Mouse (Mus musculus) monocyte, adult 5-6 weeks (primary cell): ENCODE measurements around the gene Chek1. TPM values are rescaled to one million over a fixed set of nuclear protein-coding genes. Genes with fewer than 3 reads are reported as not detected.

Experiments
- ATAC-seq: fragments of 153-309, 156-312 bp; replicated peaks from 2 replicates; pipeline ENCODE4 v1.8.0; 2017; ENCODE audit warnings: mild to moderate bottlenecking; ENCODE audit not compliant: low TSS enrichment, insufficient number of reproducible peaks, severe bottlenecking, poor library complexity, low FRiP score
- total RNA-seq: library from RNA; stranded (forward); fragments of 200-1000, 200-491, 200-594 nt; gene quantifications from 3 replicates; pipeline ENCODE4 v1.2.3, GENCODE M21; 2017

The Chek1 gene
- total RNA-seq: 1.1 to 14.1 TPM (median 2.5 TPM) in 3 replicates

DNA sequence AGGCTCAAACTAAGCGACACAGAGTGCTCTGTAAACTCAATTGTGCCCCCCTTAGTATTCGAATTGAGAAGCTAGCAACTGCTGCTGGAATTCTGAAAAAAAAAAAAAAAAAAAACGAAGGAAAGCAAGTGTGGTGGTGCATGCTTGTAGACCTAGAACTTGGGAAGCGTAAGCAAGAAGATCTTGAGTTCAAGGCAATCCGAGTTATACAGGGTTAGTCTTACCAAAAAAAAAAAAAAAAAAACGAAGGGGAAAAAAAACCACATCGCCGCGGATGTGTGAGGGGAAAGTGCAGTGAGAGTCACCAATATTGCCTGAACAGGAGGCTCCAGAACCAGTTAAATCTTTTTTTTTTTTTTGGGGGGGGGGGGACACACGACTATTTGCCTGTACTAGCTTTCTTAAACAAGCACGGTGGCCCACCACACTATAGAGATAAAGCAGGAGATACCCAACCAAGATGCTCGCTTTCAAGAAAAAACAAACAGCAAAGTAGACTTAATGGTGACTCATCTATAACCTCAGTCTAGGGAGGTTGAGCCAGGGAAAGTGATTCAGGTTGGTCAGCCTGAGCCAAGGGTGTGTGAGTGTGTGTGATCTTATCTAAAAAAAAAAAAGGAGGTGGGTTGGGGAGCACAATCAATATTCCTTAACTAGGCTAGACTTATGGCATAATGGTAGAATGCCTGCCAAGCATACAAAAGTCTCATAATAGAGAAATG, at the start of gene Chek1:
Chek1 (minus strand) TSS at position 32 of the 722 bp plus-strand sequence.
- no peak for ATAC-seq

DNA sequence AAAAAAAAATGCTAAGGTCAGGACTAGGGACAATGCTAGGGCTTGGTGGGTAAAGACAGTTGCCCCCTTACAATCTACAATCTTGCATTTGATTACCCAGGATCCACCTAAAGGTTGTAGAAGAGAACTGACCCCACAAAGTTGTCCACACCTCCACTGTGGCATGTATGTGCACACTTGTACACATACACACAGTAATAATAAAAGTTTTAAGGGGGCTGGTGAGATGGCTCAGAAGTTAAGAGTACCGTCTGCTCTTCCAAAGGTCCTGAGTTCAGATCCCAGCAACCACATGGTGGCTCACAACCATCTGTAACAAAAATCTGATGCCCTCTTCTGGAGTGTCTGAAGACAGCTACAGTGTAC, 42.2 kb upstream of the Chek1 start:
- no peak for ATAC-seq

DNA sequence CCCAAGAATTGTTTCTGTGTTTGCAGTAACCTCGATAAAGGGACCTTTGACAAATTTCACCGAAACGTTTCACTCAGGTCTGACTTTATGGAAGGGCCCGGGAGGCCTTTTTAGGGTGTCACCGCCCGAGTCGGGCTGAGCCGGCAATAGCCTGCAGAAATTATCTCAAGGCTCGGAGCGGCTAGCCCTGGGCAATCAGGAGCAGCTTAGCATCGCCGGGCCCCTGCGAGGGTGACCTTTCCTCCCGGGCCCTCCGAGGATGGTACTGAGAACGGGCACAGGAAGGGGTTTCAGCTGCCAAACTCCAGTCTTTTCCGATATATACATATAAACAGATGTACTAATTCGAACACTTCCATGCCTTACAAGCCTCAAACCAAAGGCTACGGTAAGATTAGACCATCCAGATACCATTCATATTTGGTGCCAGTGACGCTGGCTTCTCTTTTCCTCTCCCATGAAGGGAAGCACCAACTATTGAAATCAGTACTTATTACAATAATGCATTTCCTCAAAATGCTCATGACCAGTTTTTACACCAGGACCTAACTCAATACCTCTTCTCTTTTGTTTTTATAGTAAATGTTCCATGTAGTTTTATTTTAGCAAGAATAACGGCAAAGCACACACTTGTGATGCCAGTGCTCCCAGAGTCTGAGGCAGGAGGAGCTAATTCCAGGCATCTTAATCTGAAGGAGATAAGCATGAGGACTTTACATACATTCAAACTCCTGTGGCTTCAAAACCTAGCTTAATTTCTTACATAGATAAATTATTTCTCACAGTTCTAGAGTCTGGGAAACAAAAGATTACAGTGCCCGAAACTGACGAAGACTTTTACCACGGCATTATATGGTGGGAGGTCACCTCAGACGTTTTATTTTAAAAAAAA, 41.5 kb upstream of the Chek1 start:
- no peak for ATAC-seq

DNA sequence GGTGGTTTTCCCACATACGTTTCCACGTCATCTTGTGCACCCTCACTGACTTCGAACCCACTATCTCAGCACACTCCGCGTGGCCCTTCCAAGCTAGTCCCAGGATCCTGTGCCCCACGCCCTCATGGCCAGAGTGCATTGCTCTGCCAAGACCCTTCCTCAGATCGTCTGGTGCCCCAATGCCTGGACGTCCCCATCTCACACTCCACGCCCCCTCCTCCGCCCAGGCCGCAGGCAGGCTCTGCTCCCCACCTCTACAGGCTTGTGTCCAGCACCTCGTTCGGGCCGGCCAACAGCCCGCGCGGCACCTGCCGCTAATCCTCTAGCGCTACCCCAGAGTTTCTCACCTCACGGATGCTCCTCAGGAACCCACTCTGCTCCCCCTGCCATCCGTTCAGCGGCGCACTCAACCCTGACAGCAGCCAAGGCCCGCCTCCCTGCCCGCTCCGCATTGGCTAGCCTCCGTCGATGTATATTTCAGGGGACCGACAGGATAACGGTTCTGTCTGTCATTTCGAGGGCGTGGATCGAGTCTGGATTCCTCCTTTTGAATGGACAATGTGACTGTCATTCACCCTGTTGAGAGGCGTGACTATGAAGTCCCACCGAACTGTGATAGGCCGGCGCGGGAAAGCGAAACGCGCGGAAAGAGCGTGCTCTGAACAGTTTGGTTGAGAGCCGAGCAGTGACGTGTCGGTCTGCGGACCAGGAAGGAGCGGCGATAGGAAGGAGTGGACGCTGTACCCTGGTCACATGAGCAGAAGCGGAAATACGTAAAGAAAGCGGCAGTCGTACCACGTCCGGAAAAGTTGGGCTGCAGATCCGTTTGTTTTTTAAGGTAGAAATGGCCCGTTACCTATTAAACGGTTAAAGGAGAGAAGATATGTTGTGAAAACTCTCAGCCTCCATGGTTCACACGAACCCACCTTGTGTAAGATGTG, 40.6 kb upstream of the Chek1 start, which contains the start of gene Stt3a:
Stt3a (minus strand) TSS at position 477 of the 941 bp plus-strand sequence.
- peak; percentile 98 for ATAC-seq

DNA sequence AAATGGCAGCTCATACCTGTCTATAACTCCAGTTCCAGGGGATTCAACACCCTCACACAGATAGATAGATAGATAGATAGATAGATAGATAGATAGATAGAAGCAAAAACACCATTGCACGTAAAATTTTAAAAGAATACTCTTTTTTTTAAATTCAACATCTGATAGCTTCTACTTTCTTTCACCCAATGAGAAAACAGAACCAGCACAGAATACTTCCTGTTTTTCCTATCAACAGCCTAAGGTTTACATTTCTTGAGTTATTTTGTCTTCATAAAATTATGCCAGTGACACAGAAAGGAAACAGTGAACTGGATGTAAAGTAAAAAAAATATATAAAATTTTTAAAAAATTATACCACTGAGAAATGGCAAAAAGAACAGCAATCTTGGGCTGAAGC, 37.5 kb upstream of the Chek1 start:
- ATAC-seq: no peak

DNA sequence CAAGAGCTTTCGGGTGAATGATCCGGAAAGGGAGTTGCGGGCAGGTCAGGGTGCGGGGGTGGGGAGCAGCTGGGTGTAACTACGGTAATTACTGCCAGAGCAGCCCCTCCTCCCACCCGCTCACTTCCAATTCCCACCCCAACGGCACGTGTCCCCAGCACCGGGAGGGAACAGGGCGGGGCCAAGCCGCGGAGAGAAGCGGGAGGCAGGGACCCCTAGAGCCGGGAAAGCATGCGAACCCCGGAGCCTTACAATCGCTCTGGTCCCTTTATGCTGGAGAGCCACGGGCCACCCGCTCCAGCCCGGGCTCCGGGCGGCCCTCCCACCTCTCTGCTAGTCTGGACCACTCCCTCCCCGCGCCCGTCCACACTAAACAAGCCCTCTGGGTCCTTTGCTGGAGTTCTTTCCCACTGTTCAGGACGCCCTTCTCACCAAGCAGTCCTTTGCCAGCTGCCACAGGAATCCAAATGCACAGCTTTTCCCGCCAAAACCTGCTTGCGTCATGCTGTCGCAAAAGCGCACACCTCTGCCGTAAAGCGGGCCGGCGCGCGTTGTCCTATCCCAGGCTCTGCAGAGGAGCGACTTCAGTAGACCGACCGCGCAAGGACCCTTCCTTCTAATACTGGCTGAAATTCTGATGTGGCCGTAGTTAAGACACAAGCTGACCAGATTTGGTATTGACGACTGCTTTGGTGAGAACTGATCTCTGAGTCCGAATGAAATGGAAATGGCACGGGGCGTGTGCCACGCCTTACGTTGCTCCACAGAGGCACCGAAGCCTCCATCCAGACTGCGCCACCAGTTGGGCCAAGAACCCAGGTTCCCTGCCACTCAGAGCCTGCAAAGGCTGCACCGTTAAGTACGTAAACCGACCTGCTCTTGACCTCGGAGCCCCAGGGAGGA, 483 bp downstream of the Chek1 start:
- ATAC-seq: peak; percentile 92

DNA sequence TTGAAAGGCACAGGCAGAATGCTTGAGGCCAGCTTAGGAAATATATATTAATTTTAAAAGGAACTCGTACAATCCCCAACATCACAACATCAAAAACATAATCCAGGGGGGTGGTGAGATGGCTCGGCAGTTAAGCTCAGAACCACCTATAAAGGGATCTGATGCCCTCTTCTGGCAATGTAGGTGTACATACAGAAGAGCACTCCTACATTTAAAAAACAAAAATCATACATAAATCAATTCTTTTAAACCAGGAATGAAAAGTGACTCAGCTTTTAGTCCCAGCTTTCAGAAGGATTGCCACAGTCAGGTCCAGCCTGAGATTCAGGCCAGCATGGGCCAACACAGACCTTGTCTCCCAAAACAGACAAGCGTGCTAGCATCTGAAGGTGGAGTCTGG, 10.2 kb downstream of the Chek1 start:
- no peak for ATAC-seq

DNA sequence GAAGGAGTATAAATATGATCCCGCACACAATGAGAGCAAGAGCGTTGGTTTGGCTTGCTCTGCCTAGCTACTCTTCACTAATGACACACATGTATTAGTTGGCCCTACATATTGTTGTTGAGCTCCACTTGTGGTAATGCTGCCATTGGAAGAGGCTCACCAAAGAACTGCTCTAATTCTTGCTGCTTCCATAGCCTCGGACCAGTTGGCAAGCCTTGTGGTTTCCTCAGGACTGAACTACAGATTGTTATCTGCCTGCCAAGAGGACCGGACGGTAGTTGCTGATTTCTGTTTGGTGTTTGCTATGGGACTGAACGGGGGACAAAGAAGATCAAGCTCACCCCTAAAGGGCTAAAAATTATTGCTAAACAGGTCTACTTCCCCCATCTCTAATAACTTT, 19.6 kb downstream of the Chek1 start:
- ATAC-seq: no peak

DNA sequence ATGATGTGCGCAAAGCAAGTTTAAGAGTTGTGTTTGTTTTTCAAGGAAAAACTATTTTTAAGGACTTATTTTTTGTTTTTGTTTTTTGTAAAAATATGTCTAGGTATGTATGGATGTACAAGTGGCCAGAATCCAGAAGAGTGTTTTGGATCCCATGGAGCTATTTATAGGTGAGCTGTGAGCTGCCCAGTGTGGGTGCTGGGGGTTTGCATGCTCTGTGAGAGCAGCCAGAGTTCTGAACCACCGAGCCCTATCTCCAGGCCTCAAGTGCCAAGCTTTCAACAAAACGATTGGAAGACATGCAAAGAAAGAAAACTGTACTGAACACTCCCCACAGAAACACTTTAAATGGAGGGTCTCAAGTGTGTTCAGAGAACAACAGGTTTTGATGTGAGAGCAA, 20.9 kb downstream of the Chek1 start:
- no peak for ATAC-seq

DNA sequence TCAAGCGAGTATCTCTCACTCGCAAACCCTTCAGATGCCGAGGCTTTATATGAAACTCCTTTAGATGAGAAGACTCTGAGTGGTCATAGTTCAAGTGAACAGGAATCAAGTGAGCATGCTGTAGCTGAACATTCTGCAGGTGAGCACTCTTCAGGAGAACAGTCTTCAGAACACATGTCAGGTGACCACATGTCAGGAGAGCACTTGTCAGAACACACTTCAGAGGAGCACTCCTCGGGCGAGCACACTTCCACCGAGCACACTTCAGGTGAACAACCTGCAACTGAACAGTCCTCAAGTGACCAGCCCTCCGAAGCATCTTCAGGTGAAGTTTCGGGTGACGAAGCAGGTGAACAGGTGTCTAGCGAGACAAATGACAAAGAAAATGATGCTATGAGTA, 32.6 kb downstream of the Chek1 start:
- no peak for ATAC-seq

DNA sequence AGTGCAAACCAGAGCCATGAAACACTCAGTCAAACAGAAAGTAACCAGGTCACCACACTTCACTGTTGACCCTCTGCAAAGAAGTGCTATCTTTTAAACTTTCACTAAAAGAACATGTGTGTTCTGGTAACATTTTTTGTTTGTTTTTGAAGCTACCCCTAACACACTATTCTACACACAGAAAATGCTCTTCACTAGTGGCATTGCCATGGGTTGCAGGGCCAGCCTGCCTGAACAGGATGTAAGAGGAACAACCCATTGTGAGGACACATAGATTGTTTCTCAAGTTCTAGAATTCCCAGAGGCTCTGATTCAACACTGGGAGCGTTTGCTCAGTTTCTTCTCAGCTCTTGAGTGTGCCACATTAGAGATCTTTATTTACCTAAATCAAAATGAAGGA, 33.9 kb downstream of the Chek1 start, which contains the start of gene Acrv1:
Acrv1 (plus strand) TSS at position 301 of the 400 bp plus-strand sequence.
- ATAC-seq: no peak

DNA sequence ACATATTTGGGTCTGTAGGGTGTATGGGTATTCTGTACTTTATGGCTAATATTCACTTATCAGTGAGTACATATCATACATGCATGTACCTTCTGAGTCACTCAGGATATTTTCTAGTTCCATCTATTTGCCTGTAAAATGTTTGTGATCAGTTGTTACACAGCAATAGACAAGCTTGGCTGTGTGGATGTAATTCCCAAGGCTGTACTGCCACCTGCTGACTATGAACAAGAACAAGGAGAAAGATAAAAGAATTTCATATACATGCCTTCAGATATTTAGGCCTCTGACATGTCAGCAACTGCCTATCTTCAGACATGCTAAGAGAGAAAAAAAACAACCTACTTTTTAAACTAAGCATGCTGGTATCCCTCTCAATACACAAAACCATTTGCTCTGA, 39.5 kb downstream of the Chek1 start:
- ATAC-seq: no peak

DNA sequence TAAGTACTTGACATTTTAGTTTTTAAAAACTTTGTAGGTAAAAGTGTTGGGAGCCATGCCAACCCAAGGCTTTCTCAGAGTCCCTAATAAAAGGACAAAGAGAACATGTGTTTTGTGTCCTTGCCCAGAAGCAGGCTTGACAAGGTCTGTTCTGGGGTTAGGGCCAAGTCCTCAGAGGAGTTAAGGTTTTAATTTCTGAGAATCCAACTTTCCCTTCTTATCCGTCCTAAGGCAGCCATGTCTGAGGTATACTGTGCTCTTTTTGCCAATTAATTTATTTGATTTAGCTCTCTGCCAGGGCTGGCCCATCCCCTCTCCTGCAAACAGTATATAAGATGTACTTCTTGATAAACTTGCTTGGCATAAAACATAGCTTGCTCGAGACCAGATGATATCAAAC, 45.4 kb downstream of the Chek1 start:
- no peak for ATAC-seq

Other genes starting within 250 kb of the Chek1 start
- gene Gm5615, start 185.1 kb downstream of the Chek1 start, total RNA-seq: not detected in 3 replicates
- not detected in 3 replicates for gene Gm17689, start 144.4 kb downstream of the Chek1 start, total RNA-seq
- gene A630095E13Rik, start 83.7 kb downstream of the Chek1 start, total RNA-seq: not detected in 3 replicates
- gene Acrv1, start 33.8 kb downstream of the Chek1 start, total RNA-seq: not detected in 3 replicates
- 170 to 460 TPM (median 306 TPM) in 3 replicates for gene Stt3a, start 40.6 kb upstream of the Chek1 start, total RNA-seq
- 47.7 to 50.6 TPM (median 48.2 TPM) in 3 replicates for gene Ei24, start 70.3 kb upstream of the Chek1 start, total RNA-seq
- gene Fez1, start 94.8 kb upstream of the Chek1 start, total RNA-seq: 2.0 TPM in 1 of 3 replicates, not detected in the others